Mouse (Mus musculus) heart, embryonic 10.5 days (tissue): Measurements from ENCODE around the gene Hace1. TPM values are rescaled to one million over a fixed set of nuclear protein-coding genes. Genes with fewer than 3 reads are reported as not detected.
"Not testable (repeated sequence)": the region's sequence is repeated elsewhere in the genome, so short reads cannot be mapped to it uniquely, and the experiment has no call there.

Experiments used
- DNase-seq: peaks from one replicate; pipeline ENCODE4 v3.0.0-alpha.2; 2017; ENCODE audit warnings: low spot score
- H3K27ac ChIP-seq: fragments of 300-500 bp; sonication (generic); 2 replicates; pipeline ENCODE4 v1.5.1; 2016; ENCODE audit warnings: mild to moderate bottlenecking
- H3K27me3 ChIP-seq: fragments of 300-500 bp; sonication (generic); 2 replicates; pipeline ENCODE4 v1.6.1; 2016; ENCODE audit warnings: mild to moderate bottlenecking; ENCODE audit not compliant: poor library complexity, insufficient read depth, severe bottlenecking
- H3K36me3 ChIP-seq: fragments of 300-500 bp; sonication (generic); 2 replicates; pipeline ENCODE4 v1.6.1; 2016; ENCODE audit warnings: mild to moderate bottlenecking, moderate library complexity
- H3K4me1 ChIP-seq: fragments of 300-500 bp; sonication (generic); 2 replicates; pipeline ENCODE4 v1.6.1; 2016; ENCODE audit warnings: mild to moderate bottlenecking
- H3K4me3 ChIP-seq: fragments of 300-500 bp; sonication (generic); 2 replicates; pipeline ENCODE4 v1.5.1; 2016; ENCODE audit warnings: mild to moderate bottlenecking, moderate library complexity
- H3K9me3 ChIP-seq: fragments of 300-500 bp; sonication (generic); 2 replicates; pipeline ENCODE4 v1.6.1; 2016; ENCODE audit warnings: mild to moderate bottlenecking, moderate library complexity
- WGBS: fragments of 180-500 bp; shearing (Covaris S2); methylation state at CpG from one replicate; pipeline ENCODE4 v1.1.7; 2016; 5-methylcytosine and 5-hydroxymethylcytosine counted together
- polyA plus RNA-seq: library from polyadenylated mRNA; unstranded; fragments of >200 nt; fragmentation: Nextera tagmentation; extraction: Ambion mirVana; gene quantifications from 2 replicates; pipeline ENCODE4 v1.2.1, GENCODE M21; 2016

The Hace1 gene
- polyA plus RNA-seq: 16.2 and 19.7 TPM in 2 replicates

DNA sequence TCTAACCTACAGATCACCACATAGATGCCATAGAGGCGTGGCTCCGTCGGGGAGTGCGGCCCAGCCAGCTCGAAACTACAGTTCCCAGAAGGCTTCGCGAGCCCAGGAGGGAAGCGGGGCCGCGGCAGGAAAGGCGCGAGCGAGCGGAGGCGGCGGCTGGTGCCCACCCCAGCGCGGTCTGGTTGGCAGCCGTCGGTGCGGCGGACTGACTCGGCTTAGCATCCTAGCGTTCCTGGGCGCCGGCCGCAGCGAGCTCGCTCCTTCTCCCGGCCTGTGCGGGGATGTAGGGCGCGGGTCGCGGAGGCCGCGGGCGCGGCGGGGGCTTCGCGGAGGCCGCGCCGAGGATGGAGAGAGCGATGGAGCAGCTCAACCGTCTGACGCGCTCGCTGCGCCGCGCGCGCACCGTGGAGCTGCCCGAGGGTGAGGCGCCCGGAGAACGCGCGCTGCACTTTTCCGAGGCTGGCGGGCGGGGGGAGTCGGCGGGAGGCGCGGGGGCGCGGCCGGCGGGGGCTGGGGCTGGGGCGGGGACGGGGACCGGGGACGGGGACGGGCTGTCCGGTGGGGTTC is at the start of gene Hace1:
Gene Hace1, plus strand, starts transcription at position 99 of the 567 bp plus-strand sequence.
- no peaks in the 10 kb centered on the region for H3K27me3 ChIP-seq

GRCm38 (mm10) chr10:45537334-45537733 is 40.3 kb upstream of the Hace1 start:
- H3K27me3 ChIP-seq, H3K27ac ChIP-seq, H3K9me3 ChIP-seq, H3K4me1 ChIP-seq, H3K4me3 ChIP-seq, DNase-seq, H3K36me3 ChIP-seq: not testable (repeated sequence)
- WGBS: 93% methylated on average over 16 of the region's 16 CpGs

More for the DNA sequence above, at the start of gene Hace1:
- Histone ChIP-seq H3K27ac (peak within 1 kb of the TSS; percentile 97), H3K9me3 (no peaks in the 10 kb centered on the region), H3K4me1 (0 out of 2 replicates have a peak, but pooled peaks cover 4% of the 10 kb centered on the region), H3K4me3 (peak within 1 kb of the TSS; percentile 91), H3K36me3 (no peaks in the 10 kb centered on the region)
- under 1% methylated on average over 65 of the region's 79 CpGs for WGBS
- peak; percentile 91 for DNase-seq

- Histone ChIP-seq H3K9me3 (no peaks in the 10 kb centered on the region), H3K27ac (no peak overlapping the region), H3K4me3 (no peak overlapping the region), H3K36me3 (no peaks in the 10 kb centered on the region), H3K4me1 (no peaks in the 10 kb centered on the region), H3K27me3 (no peaks in the 10 kb centered on the region)
- WGBS: 64% methylated on average over 2 of the region's 2 CpGs
- no peak for DNase-seq
These were observed 34.9 kb upstream of the Hace1 start for GRCm38 (mm10) chr10:45542726-45543125.

GRCm38 (mm10) chr10:45546799-45547198 is 30.8 kb upstream of the Hace1 start:
- no peaks in the 10 kb centered on the region for H3K36me3 ChIP-seq
- no peaks in the 10 kb centered on the region for H3K4me1 ChIP-seq
- no peak overlapping the region for H3K4me3 ChIP-seq
- H3K27ac ChIP-seq: no peak overlapping the region
- DNase-seq: peak; percentile 77
- no peaks in the 10 kb centered on the region for H3K9me3 ChIP-seq
- no peaks in the 10 kb centered on the region for H3K27me3 ChIP-seq
- 48% methylated on average over 7 of the region's 7 CpGs for WGBS

GRCm38 (mm10) chr10:45578298-45578821 is 731 bp downstream of the Hace1 start:
- Histone ChIP-seq H3K27me3 (no peaks in the 10 kb centered on the region), H3K27ac (peak overlapping the region; percentile 97), H3K4me1 (0 out of 2 replicates have a peak, but pooled peaks cover 4% of the 10 kb centered on the region), H3K4me3 (peak overlapping the region; percentile 91), H3K9me3 (no peaks in the 10 kb centered on the region), H3K36me3 (no peaks in the 10 kb centered on the region)
- DNase-seq: peak; percentile 81
- WGBS: 2% methylated on average over 23 of the region's 23 CpGs

GRCm38 (mm10) chr10:45583310-45583709 is 5.7 kb downstream of the Hace1 start:
- Histone ChIP-seq H3K27me3 (no peaks in the 10 kb centered on the region), H3K4me3 (no peak overlapping the region), H3K9me3 (no peaks in the 10 kb centered on the region), H3K27ac (no peak overlapping the region; the same call in 1 of the 2 replicates), H3K36me3 (no peaks in the 10 kb centered on the region), H3K4me1 (0 out of 2 replicates have a peak, but pooled peaks cover 6% of the 10 kb centered on the region)
- 69% methylated on average over 1 of the region's 1 CpGs for WGBS
- DNase-seq: no peak

DNA sequence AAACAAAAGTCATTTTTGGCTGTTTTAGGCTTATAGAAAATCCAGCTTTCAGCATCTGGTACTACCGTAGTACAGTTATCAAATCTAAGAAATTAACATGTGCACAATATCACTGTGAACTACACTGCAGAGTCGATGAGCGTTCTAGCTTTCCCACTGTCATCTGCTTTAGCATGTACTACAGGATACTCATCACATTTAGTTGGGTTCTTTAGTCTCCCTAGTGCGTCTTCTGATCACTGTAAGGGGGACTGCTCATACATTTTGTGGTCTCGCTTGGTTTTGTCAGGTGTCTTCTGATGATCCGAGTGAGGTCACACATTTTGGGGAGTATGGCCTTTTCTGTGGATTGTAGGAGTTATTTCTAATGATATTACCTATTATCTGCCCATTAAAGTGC is 6.2 kb downstream of the Hace1 start:
- Histone ChIP-seq H3K36me3 (no peaks in the 10 kb centered on the region; the same call in 1 of the 2 replicates), H3K27me3 (no peaks in the 10 kb centered on the region), H3K4me3 (no peak overlapping the region), H3K27ac (no peak overlapping the region; the same call in 1 of the 2 replicates), H3K4me1 (0 out of 2 replicates have a peak, but pooled peaks cover 3% of the 10 kb centered on the region), H3K9me3 (no peaks in the 10 kb centered on the region)
- WGBS: 86% methylated on average over 6 of the region's 6 CpGs
- no peak for DNase-seq

- Histone ChIP-seq H3K4me3 (no peak overlapping the region), H3K4me1 (0 out of 2 replicates have a peak, but pooled peaks cover 3% of the 10 kb centered on the region), H3K36me3 (no peaks in the 10 kb centered on the region; the same call in 1 of the 2 replicates), H3K27me3 (no peaks in the 10 kb centered on the region), H3K9me3 (no peaks in the 10 kb centered on the region), H3K27ac (peak overlapping the region; percentile 44; the same call in 1 of the 2 replicates)
- peak; percentile 91 for DNase-seq
- WGBS: 70% methylated on average over 12 of the region's 12 CpGs
These were observed 6.9 kb downstream of the Hace1 start for GRCm38 (mm10) chr10:45584311-45585102.

- 85% methylated on average over 3 of the region's 3 CpGs for WGBS
- Histone ChIP-seq H3K36me3 (peaks cover 18% of the 10 kb centered on the region), H3K27me3 (no peaks in the 10 kb centered on the region), H3K27ac (no peak overlapping the region), H3K9me3 (no peaks in the 10 kb centered on the region; the same call in 1 of the 2 replicates), H3K4me1 (no peaks in the 10 kb centered on the region), H3K4me3 (no peak overlapping the region)
- DNase-seq: no peak
These were observed 28.2 kb downstream of the Hace1 start for GRCm38 (mm10) chr10:45605853-45606252.

DNA sequence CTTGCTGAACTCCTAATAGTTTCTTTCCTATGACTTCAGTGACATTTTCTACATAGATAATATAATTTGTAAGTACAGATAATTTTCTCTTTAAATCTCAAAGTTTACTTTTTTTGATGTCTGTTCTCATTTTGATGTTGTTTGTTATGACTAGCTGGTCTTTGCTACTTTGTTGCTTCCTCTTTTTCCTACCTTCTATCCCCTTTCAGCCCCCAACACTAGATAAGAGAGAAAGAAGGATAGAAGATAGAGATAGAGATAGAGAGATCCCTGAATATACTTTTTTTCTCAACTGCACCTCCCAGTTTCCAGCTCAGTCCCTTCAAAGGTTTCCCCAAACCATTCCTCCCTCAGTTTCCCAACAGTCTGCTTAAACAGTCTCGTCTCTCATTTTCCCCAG is 33.1 kb downstream of the Hace1 start:
- Histone ChIP-seq H3K9me3 (no peaks in the 10 kb centered on the region; the same call in 1 of the 2 replicates), H3K36me3 (peaks cover 30% of the 10 kb centered on the region), H3K4me3 (no peak overlapping the region), H3K27ac (no peak overlapping the region), H3K4me1 (no peaks in the 10 kb centered on the region), H3K27me3 (no peaks in the 10 kb centered on the region)
- 85% methylated on average over 1 of the region's 1 CpGs for WGBS
- DNase-seq: no peak

DNA sequence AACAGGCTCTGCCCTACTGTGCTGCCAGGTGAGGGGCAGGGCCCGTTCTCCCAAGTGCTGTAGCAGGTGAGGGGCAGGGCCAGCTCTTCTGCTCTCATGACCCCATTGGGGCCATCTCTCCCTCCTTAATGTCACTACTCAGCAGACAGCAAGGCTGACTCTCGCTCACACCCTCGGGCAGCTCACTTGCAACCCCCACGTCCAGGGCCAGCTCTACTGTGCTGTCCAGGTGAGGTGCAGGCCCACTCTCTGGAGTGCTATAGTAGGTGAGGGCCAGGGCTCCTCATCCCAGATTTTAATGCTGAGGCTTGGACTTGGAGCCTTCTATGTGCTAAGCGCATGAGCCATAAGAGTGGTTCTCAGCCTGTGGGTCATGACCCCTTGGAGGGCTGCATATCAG is 38.4 kb downstream of the Hace1 start:
- 88% methylated on average over 5 of the region's 5 CpGs for WGBS
- no peak overlapping the region for H3K4me3 ChIP-seq
- H3K27ac ChIP-seq: no peak overlapping the region
- no peak for DNase-seq
- H3K36me3 ChIP-seq: peaks cover 19% of the 10 kb centered on the region
- 0 out of 2 replicates have a peak, but pooled peaks cover 3% of the 10 kb centered on the region for H3K4me1 ChIP-seq
- H3K27me3 ChIP-seq: no peaks in the 10 kb centered on the region
- no peaks in the 10 kb centered on the region for H3K9me3 ChIP-seq

- DNase-seq: no peak
- no peak overlapping the region for H3K27ac ChIP-seq
- H3K4me1 ChIP-seq: 0 out of 2 replicates have a peak, but pooled peaks cover 3% of the 10 kb centered on the region
- no peaks in the 10 kb centered on the region for H3K27me3 ChIP-seq
- 63% methylated on average over 3 of the region's 3 CpGs for WGBS
- no peaks in the 10 kb centered on the region for H3K9me3 ChIP-seq
- H3K4me3 ChIP-seq: no peak overlapping the region
- H3K36me3 ChIP-seq: peaks cover 9% of the 10 kb centered on the region; the same call in 1 of the 2 replicates
These were observed 41.4 kb downstream of the Hace1 start for GRCm38 (mm10) chr10:45619039-45619438.

GRCm38 (mm10) chr10:45631995-45632394 is 54.4 kb downstream of the Hace1 start:
- Histone ChIP-seq H3K4me1 (no peaks in the 10 kb centered on the region), H3K4me3 (no peak overlapping the region), H3K36me3 (no peaks in the 10 kb centered on the region), H3K9me3 (no peaks in the 10 kb centered on the region), H3K27me3 (no peaks in the 10 kb centered on the region), H3K27ac (no peak overlapping the region)
- WGBS: 82% methylated on average over 3 of the region's 3 CpGs
- DNase-seq: no peak
